Mouse (Mus musculus) spleen, adult 2 months (tissue): ENCODE data around the gene Tmed1.

Source experiments
- CTCF ChIP-seq: fragments of 200-500 bp; IDR thresholded peaks from 2 replicates; pipeline ENCODE4 v1.5.1; 2011; ENCODE audit warnings: mild to moderate bottlenecking, inconsistent platforms; ENCODE audit not compliant: insufficient read depth, insufficient read length, insufficient replicate concordance; ENCODE audit errors: extremely low read depth
- POLR2A ChIP-seq: fragments of 200-500 bp; IDR thresholded peaks from 2 replicates; pipeline ENCODE4 v1.6.1; 2011; ENCODE audit warnings: low read depth, low read length, inconsistent platforms

DNA sequence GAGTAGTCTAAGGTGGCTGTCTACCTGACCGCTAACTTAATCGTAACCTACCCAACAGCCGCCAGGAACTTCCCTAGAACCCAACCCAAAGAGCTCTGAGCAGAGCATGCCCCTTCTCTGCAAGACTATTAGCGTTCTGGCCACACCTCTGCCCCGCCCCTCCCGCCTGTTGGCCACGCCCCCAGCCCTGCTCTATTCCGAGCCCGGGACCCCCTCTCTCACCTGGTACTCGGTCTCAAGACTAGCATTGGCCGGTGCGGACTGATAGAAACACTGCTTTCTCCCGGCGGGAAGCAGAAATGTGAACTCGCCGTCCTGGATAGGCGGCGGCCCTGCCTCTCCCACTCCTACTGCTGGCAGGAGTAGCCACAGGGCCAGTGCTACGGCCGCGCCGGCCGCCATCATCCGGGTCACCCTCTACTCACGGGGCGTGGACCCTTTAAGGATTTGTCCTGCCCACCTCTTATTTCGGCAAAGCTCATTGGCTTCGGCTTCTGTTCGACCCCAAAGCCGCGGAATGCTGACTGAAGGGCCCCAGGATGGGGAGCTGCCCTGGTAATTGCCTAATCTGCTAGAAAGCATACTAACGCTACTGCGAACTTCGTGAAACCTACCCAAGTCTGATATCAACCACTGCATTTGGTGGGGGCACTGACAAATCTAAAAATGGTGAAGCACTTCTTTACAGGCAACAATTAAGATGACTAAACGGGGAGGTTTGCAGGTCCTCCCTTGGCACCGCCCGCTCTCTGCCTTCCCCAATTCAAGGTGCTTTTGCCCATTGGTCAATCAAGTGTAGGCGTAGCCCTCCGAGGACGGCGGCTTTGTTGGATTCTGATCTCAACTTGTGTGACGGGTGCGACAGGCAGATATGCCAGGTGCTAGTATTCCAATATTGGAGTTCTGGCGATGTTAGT, at the start of gene Tmed1:
- TF ChIP-seq CTCF (no peak), POLR2A (peak; percentile 30; the same call in 1 of the 2 replicates)
